Mouse (Mus musculus): Measurements from ENCODE around the gene Tnfrsf19. TPM values are rescaled to one million over a fixed set of nuclear protein-coding genes. Genes with fewer than 3 reads are reported as not detected.

Tnfrsf19 gene
- polyA plus RNA-seq, 1 experiment from 2014 or later: 30.1 TPM

DNA sequence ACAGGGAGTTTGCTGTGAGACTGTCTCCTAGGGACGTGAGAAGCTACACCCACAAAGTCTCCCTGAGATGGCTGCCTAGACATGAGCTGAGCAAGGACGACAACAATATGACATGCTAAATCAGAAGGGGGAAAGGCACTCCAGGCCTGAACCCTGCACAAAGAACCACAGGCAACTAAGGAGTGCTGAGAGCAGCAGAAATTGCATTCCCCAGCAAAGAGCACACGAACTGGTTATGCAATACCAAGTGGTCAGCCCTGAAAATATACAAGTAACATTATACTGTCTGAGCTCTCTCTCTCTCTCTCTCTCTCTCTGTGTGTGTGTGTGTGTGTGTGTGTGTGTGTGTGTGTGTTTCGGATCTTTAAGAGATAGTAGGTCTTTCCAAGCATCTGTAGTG lies 129.6 kb downstream of the Tnfrsf19 start:
- H3K36me3 ChIP-seq (ENCODE audit: control insufficient read depth, insufficient read depth, low read length): no peaks in the 10 kb centered on the region
- no peaks in the 10 kb centered on the region for H3K9me3 ChIP-seq (replicated peaks; ENCODE audit: control insufficient read depth, low read length)
- no peak overlapping the region for H3K4me3 ChIP-seq (ENCODE audit: low read depth, low read length)
- peaks cover 11% of the 10 kb centered on the region for H3K4me1 ChIP-seq (ENCODE audit: control insufficient read depth, insufficient read depth, low read length)
- no peak overlapping the region for H3K9ac ChIP-seq (ENCODE audit: low read depth, low read length)
- no peak overlapping the region for H3K27ac ChIP-seq (ENCODE audit: low read depth, low read length)
- 59% methylated on average over 4 of the region's 4 CpGs for WGBS (ENCODE audit: insufficient replicate concordance)
- no peak for ATAC-seq (replicated peaks; ENCODE audit: insufficient number of reproducible peaks, low FRiP score, low TSS enrichment)
- no peaks in the 10 kb centered on the region for H3K27me3 ChIP-seq (ENCODE audit: control insufficient read depth, insufficient read depth, low read length)
- no peak overlapping the region for H3K4me2 ChIP-seq

Other genes starting within 250 kb of the Tnfrsf19 start
- 4.2 and 5.0 TPM in 2 replicates for gene Sacs, start 92.0 kb upstream of the Tnfrsf19 start, polyA plus RNA-seq (2014; fragmentation: Nextera tagmentation; extraction: Ambion mirVana)
- gene Sgcg, start 212.0 kb upstream of the Tnfrsf19 start, polyA plus RNA-seq (2014; fragmentation: Nextera tagmentation; extraction: Ambion mirVana): 2.6 and 2.9 TPM in 2 replicates

Measured in heart, embryonic 11.5 days (tissue).